Mouse (Mus musculus): ENCODE measurements around the gene Zfp106.

- TF ChIP-seq POLR2A (IDR thresholded peaks at IDR 0.05; ENCODE audit: low read depth, low read length), result no peak
- TF ChIP-seq CTCF (conservative IDR thresholded peaks at IDR 0.05; ENCODE audit: insufficient read depth, insufficient read length, low read depth, low read length), result no peak
Measured at GRCm38 (mm10) chr2:120463328-120463727, 100.3 kb downstream of the Zfp106 start.

Data from kidney, adult 2 months (tissue).